Mouse (Mus musculus): ENCODE measurements around the gene Phf19.

DNA sequence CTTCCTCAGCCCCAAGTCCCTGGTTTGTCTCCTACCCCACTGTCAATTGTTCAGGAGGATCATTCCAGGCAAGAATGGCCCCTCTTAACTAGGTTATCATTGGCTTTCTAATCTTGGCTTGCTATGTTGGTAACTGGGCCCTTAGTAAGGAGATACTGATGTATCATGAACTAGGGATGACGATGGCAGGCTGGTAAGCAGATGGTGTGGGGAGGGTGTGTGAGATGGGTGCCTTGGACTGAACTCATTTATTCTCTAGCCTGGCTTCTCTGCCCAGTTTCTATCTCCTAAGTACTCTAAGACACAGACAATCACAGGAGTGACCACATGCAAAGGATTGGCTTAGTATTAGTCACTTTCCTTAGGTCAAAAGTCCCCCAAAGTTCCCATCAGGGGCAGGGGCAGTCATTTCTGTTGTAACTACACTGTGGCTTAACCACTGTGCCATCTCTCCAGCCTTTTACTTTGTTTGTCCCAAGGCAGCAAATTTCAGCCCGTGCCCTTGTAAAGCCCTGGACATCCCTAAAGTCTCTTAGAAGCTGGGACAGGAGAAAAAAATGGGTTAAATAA is 39.8 kb upstream of the Phf19 start:
- no peak for TF ChIP-seq EP300 (IDR thresholded peaks at IDR 0.05)
- no peak for TF ChIP-seq CTCF (IDR thresholded peaks at IDR 0.05)
